Mouse (Mus musculus): ENCODE measurements around the gene Acp7.

DNA sequence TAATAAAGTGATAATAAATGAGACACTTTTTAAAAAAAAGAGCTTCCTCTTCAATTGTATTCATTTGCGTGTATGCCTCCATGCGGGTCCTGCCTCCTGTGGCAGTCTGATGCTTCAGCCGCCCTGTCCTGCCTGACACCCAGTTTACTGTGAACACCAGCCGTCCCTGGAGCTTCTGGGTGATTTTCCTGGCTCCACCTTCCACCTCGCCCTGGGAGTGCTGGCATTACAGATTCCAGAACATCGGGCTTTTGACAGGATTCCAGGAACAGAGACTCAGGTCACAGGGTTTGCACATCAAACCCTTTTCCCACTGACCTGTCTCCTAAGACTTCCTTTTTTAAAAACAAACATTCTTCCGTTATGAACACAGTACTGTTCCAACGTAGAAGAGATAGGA, 6.4 kb upstream of the Acp7 start:
- TF ChIP-seq GATA1 (IDR thresholded peaks at IDR 0.05; ENCODE audit: low read depth, low read length), result no peak
- TF ChIP-seq ZKSCAN1 (IDR thresholded peaks at IDR 0.05; ENCODE audit: low read depth, low read length), result no peak
- no peak for TF ChIP-seq POLR2AphosphoS5 (IDR thresholded peaks at IDR 0.05; ENCODE audit: borderline replicate concordance, low read depth, low read length)
- no peak for TF ChIP-seq USF2 (IDR thresholded peaks at IDR 0.05; ENCODE audit: borderline replicate concordance in 1 of 2, insufficient read depth in 1 of 2, low read depth in 1 of 2, low read length in 2 of 2)
- no peak for TF ChIP-seq JUND (IDR thresholded peaks at IDR 0.05; ENCODE audit: low read depth, low read length)
- TF ChIP-seq CTCF (IDR thresholded peaks at IDR 0.05 in 2 of 3, conservative IDR thresholded peaks at IDR 0.05 in 1 of 3; ENCODE audit: control insufficient read depth in 1 of 3, insufficient read depth in 1 of 3, low read depth in 2 of 3, low read length in 3 of 3, poor library complexity in 1 of 3, severe bottlenecking in 1 of 3), result no peak
- TF ChIP-seq SMC3 (IDR thresholded peaks at IDR 0.05; ENCODE audit: low read depth, low read length), result no peak
- no peak for TF ChIP-seq ZC3H11A (IDR thresholded peaks at IDR 0.05; ENCODE audit: low read depth, low read length)
- no peak for TF ChIP-seq EP300 (IDR thresholded peaks at IDR 0.05; ENCODE audit: low read depth in 1 of 2, low read length in 2 of 2)
- TF ChIP-seq MAZ (IDR thresholded peaks at IDR 0.05; ENCODE audit: low read depth, low read length), result no peak
- TF ChIP-seq NELFE (IDR thresholded peaks at IDR 0.05; ENCODE audit: low read depth, low read length), result no peak
- no peak for TF ChIP-seq POLR2A (IDR thresholded peaks at IDR 0.05; ENCODE audit: control insufficient read depth in 1 of 2, insufficient read depth in 1 of 2, low read depth in 1 of 2, low read length in 2 of 2, poor library complexity in 1 of 2)
